Mouse (Mus musculus): Measurements from ENCODE around the gene Mrpl10. TPM values are rescaled to one million over a fixed set of nuclear protein-coding genes. Genes with fewer than 3 reads are reported as not detected.

Mrpl10 gene
- total and polyA plus RNA-seq, 2 experiments from 2014 or later, result 55.5 to 62.0 TPM

DNA sequence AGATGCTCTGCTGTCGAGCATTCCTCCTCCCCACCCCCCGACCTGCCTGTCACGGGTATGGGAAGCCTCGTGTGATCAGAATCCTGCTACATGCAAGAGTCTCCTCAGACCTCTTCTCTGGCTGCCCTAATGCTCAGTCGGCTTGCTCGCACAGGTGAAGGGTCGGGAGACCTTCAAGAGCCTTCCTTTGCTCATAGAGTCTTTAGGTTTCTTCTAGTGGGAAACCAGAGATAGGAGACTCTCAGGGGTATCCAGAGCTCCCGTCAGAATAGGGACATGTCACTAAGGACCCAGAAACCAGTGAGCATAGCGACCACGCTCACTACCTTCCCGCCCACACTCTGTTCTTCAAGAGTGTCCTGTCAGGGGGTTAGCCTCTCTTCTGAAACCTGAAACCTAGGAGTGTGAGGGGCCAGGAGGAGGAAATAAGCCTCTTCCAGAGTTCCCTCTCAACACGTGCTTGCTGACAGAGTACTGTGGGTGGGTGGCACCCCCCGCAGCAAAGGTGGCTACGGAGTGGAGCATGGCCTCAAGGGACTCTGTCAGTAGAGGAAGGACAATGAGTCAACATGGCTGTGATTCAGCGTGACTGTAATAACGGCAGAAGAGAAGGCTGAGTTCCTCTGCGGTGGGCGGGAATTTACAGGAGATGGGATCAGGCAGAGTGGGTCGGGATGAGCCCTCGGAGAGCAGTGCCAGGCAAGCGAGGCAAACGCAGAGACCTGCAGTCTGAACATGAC, 42.2 kb downstream of the Mrpl10 start:
- TF ChIP-seq CTCF (IDR thresholded peaks at IDR 0.05; ENCODE audit: low read depth), result no peak
- Histone ChIP-seq H3K36me3 (ENCODE audit: insufficient read depth) (no peaks in the 10 kb centered on the region), H3K9me3 (ENCODE audit: low read length) (no peaks in the 10 kb centered on the region), H3K9ac (no peak overlapping the region), H3K4me1 (ENCODE audit: insufficient read depth) (no peaks in the 10 kb centered on the region), H3K27ac (ENCODE audit: low read depth, low read length) (no peak overlapping the region), H3K27me3 (ENCODE audit: insufficient read depth, low read length) (no peaks in the 10 kb centered on the region), H3K4me2 (ENCODE audit: low read depth) (no peak overlapping the region), H3K4me3 (ENCODE audit: low read depth, low read length) (no peak overlapping the region)
- DNase-seq (no peak), ATAC-seq (no peak)
- 49% methylated on average over 22 of the region's 22 CpGs for whole genome bisulfite sequencing

DNA sequence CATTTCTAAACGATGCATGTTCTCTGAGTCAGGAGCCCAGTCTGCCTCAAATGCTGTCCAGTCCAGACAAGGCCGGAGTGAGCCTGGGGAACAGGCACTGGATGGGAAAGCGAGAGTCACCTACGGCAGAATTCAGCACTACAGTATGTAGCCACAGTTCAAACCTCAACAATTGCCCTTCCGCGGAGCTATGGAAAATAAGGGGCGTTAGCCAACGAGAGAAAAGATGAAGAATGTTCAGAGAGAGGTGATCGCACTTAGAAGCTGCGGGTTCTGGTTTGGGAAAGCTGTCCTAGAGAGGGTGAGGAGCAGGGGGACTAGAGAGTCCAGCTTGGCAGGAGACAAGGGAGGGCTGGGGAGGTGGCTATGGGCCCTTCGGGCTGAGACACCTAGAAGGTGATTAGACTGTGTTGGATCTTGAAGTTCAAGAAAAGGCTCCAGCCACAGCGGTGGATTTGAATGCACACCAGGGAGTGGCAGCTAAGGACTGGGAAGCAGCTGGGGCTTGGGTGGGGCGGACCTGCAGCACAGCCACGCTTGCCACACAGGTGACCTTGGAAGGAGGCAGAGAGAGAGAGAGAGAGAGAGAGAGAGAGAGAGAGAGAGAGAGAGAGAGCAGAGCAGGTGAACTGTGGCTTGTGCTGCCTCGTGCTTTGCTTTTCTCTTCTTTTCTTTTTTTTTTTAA, 43.6 kb downstream of the Mrpl10 start:
- Histone ChIP-seq H3K4me3 (ENCODE audit: low read depth, low read length) (no peak overlapping the region), H3K27ac (ENCODE audit: low read depth, low read length) (no peak overlapping the region), H3K9me3 (ENCODE audit: low read length) (no peaks in the 10 kb centered on the region), H3K9ac (no peak overlapping the region), H3K27me3 (ENCODE audit: insufficient read depth, low read length) (no peaks in the 10 kb centered on the region), H3K36me3 (ENCODE audit: insufficient read depth) (no peaks in the 10 kb centered on the region), H3K4me2 (ENCODE audit: low read depth) (no peak overlapping the region), H3K4me1 (ENCODE audit: insufficient read depth) (no peaks in the 10 kb centered on the region)
- ATAC-seq (no peak), DNase-seq (no peak)
- 84% methylated on average over 15 of the region's 15 CpGs for WGBS
- no peak for TF ChIP-seq CTCF (IDR thresholded peaks at IDR 0.05; ENCODE audit: low read depth)

DNA sequence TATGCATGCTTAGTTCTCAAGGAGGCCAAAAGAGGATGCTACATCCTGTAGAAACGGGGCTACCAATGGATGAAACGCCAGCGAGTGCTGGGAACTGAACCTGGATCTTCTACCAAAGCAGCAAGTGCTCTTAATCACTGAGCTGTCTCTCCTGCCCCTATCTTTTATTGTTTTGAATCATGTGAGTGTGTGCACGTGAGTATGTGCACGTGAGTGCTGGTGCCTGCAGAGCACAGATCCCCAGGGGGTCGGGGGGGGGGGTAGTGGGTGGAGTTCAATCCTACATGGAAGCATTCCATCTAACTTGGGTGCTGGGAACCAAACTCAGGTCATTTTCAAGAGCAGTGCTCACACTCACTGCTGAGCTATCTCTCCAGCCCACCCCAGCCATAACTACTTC, 45.0 kb downstream of the Mrpl10 start:
- DNase-seq (no peak), ATAC-seq (no peak)
- H3K36me3 ChIP-seq (ENCODE audit: insufficient read depth), result no peaks in the 10 kb centered on the region
- H3K4me2 ChIP-seq (ENCODE audit: low read depth), result no peak overlapping the region
- H3K27ac ChIP-seq (ENCODE audit: low read depth, low read length), result no peak overlapping the region
- WGBS, result 76% methylated on average over 6 of the region's 6 CpGs
- no peaks in the 10 kb centered on the region for H3K27me3 ChIP-seq (ENCODE audit: insufficient read depth, low read length)
- H3K4me3 ChIP-seq (ENCODE audit: low read depth, low read length), result no peak overlapping the region
- H3K9me3 ChIP-seq (ENCODE audit: low read length), result no peaks in the 10 kb centered on the region
- H3K4me1 ChIP-seq (ENCODE audit: insufficient read depth), result no peaks in the 10 kb centered on the region
- H3K9ac ChIP-seq, result no peak overlapping the region
- TF ChIP-seq CTCF (IDR thresholded peaks at IDR 0.05; ENCODE audit: low read depth), result no peak

DNA sequence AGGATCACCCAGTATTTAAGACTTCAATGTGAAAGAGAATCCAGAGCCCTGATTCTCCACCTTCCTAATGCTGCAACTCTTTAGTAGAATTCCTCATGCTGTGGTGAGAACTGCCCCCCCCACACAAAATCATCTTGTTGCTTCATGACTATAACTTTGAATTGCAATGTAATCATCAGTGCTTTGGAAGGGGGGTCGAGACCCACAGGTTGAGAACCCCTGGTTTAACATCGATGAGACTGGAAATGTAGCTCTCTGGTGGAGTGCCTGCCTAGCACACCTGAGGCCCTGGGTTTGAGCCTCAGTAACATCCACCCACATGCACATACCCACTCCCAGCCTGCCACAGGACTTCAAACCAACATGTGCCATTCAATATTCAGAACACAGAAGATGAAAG, 53.2 kb downstream of the Mrpl10 start:
- Histone ChIP-seq H3K4me3 (ENCODE audit: low read depth, low read length) (no peak overlapping the region), H3K27ac (ENCODE audit: low read depth, low read length) (no peak overlapping the region), H3K4me2 (ENCODE audit: low read depth) (no peak overlapping the region), H3K27me3 (ENCODE audit: insufficient read depth, low read length) (peaks cover 12% of the 10 kb centered on the region; the same call in 1 of the 2 replicates), H3K4me1 (ENCODE audit: insufficient read depth) (no peaks in the 10 kb centered on the region), H3K36me3 (ENCODE audit: insufficient read depth) (no peaks in the 10 kb centered on the region), H3K9ac (no peak overlapping the region), H3K9me3 (ENCODE audit: low read length) (no peaks in the 10 kb centered on the region)
- ATAC-seq, result no peak
- 71% methylated on average over 2 of the region's 2 CpGs for WGBS
- DNase-seq, result no peak
- TF ChIP-seq CTCF (IDR thresholded peaks at IDR 0.05; ENCODE audit: low read depth), result no peak

DNA sequence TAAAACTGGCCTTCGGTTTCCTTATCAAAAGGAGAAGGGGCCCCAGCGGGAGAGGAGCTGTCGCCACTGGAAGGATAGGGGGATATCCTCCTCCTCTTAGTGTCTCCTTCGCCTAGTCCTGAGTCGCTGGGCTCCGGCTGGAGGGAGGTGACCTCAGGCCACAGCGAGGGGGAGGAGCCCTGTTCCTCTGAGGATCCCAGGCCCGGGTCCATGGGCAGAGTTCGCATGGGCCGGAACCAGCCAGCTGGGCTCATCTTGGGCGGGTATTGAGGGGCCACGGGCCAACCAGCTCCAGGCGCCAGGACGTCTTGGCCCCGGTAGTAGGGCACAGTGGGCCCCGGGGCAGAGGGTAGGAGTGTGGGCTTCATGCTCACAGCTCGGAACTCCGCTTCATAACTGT, 57.4 kb downstream of the Mrpl10 start:
- H3K27ac ChIP-seq (ENCODE audit: low read depth, low read length), result no peak overlapping the region
- H3K36me3 ChIP-seq (ENCODE audit: insufficient read depth), result no peaks in the 10 kb centered on the region
- H3K27me3 ChIP-seq (ENCODE audit: insufficient read depth, low read length), result peaks cover 15% of the 10 kb centered on the region; the same call in 1 of the 2 replicates
- no peaks in the 10 kb centered on the region for H3K9me3 ChIP-seq (ENCODE audit: low read length)
- no peak overlapping the region for H3K9ac ChIP-seq
- TF ChIP-seq CTCF (IDR thresholded peaks at IDR 0.05; ENCODE audit: low read depth), result no peak
- DNase-seq (no peak), ATAC-seq (no peak)
- H3K4me1 ChIP-seq (ENCODE audit: insufficient read depth), result no peaks in the 10 kb centered on the region
- WGBS, result 24% methylated on average over 18 of the region's 18 CpGs
- H3K4me3 ChIP-seq (ENCODE audit: low read depth, low read length), result no peak overlapping the region
- no peak overlapping the region for H3K4me2 ChIP-seq (ENCODE audit: low read depth)

Small RNA genes lying within 50 kb of the gene (microRNA-seq; reads per million reads assigned to microRNA genes)
- gene Mir8103, result 0.77 to 1.1 reads per million in 2 experiments

Other genes starting within 250 kb of the Mrpl10 start
- gene Nfe2l1, start 211.6 kb upstream of the Mrpl10 start, total RNA-seq (2014; rRNA removed), result 46.5 and 57.4 TPM in 2 replicates
- gene Nfe2l1, start 211.6 kb upstream of the Mrpl10 start, polyA plus RNA-seq (2015; fragmentation: Nextera tagmentation; extraction: Ambion mirVana), result 47.3 and 62.4 TPM in 2 replicates
- 5.8 and 7.1 TPM in 2 replicates for gene Copz2, start 191.7 kb upstream of the Mrpl10 start, total RNA-seq (2014; rRNA removed)
- gene Copz2, start 191.7 kb upstream of the Mrpl10 start, polyA plus RNA-seq (2015; fragmentation: Nextera tagmentation; extraction: Ambion mirVana), result 14.8 and 14.9 TPM in 2 replicates
- gene Cdk5rap3, start 125.1 kb upstream of the Mrpl10 start, total RNA-seq (2014; rRNA removed), result 54.9 and 57.7 TPM in 2 replicates
- 86.4 and 88.8 TPM in 2 replicates for gene Cdk5rap3, start 125.1 kb upstream of the Mrpl10 start, polyA plus RNA-seq (2015; fragmentation: Nextera tagmentation; extraction: Ambion mirVana)
- not detected in 2 replicates for gene Prr15l, start 113.5 kb upstream of the Mrpl10 start, total RNA-seq (2014; rRNA removed)
- gene Prr15l, start 113.5 kb upstream of the Mrpl10 start, polyA plus RNA-seq (2015; fragmentation: Nextera tagmentation; extraction: Ambion mirVana), result 0.11 TPM in 1 of 2 replicates, not detected in the other
- gene Pnpo, start 97.6 kb upstream of the Mrpl10 start, total RNA-seq (2014; rRNA removed), result 26.2 and 30.3 TPM in 2 replicates
- gene Pnpo, start 97.6 kb upstream of the Mrpl10 start, polyA plus RNA-seq (2015; fragmentation: Nextera tagmentation; extraction: Ambion mirVana), result 28.1 and 33.1 TPM in 2 replicates
- gene Sp2, start 58.6 kb upstream of the Mrpl10 start, total RNA-seq (2014; rRNA removed), result 1.9 and 5.0 TPM in 2 replicates
- gene Sp2, start 58.6 kb upstream of the Mrpl10 start, polyA plus RNA-seq (2015; fragmentation: Nextera tagmentation; extraction: Ambion mirVana), result 13.5 and 14.8 TPM in 2 replicates
- gene Sp6, start 28.2 kb upstream of the Mrpl10 start, total RNA-seq (2014; rRNA removed), result 0.85 and 0.86 TPM in 2 replicates
- gene Sp6, start 28.2 kb upstream of the Mrpl10 start, polyA plus RNA-seq (2015; fragmentation: Nextera tagmentation; extraction: Ambion mirVana), result 0.35 and 0.75 TPM in 2 replicates
- 14.8 and 17.9 TPM in 2 replicates for gene Scrn2, start 11.6 kb upstream of the Mrpl10 start, total RNA-seq (2014; rRNA removed)
- gene Scrn2, start 11.6 kb upstream of the Mrpl10 start, polyA plus RNA-seq (2015; fragmentation: Nextera tagmentation; extraction: Ambion mirVana), result 10.2 and 11.3 TPM in 2 replicates
- 1.0 and 1.6 TPM in 2 replicates for gene Lrrc46, start 153 bp upstream of the Mrpl10 start, total RNA-seq (2014; rRNA removed)
- gene Lrrc46, start 153 bp upstream of the Mrpl10 start, polyA plus RNA-seq (2015; fragmentation: Nextera tagmentation; extraction: Ambion mirVana), result 4.9 and 5.8 TPM in 2 replicates
- 10.9 and 13.1 TPM in 2 replicates for gene Osbpl7, start 9.1 kb downstream of the Mrpl10 start, total RNA-seq (2014; rRNA removed)
- gene Osbpl7, start 9.1 kb downstream of the Mrpl10 start, polyA plus RNA-seq (2015; fragmentation: Nextera tagmentation; extraction: Ambion mirVana), result 7.4 and 8.3 TPM in 2 replicates
- gene Tbx21, start 73.8 kb downstream of the Mrpl10 start, total RNA-seq (2014; rRNA removed), result 1.6 and 1.7 TPM in 2 replicates
- gene Tbx21, start 73.8 kb downstream of the Mrpl10 start, polyA plus RNA-seq (2015; fragmentation: Nextera tagmentation; extraction: Ambion mirVana), result 2.2 and 2.9 TPM in 2 replicates
- gene Tbkbp1, start 109.9 kb downstream of the Mrpl10 start, total RNA-seq (2014; rRNA removed), result 35.8 and 36.4 TPM in 2 replicates
- 9.2 and 9.9 TPM in 2 replicates for gene Tbkbp1, start 109.9 kb downstream of the Mrpl10 start, polyA plus RNA-seq (2015; fragmentation: Nextera tagmentation; extraction: Ambion mirVana)
- gene Kpnb1, start 146.3 kb downstream of the Mrpl10 start, total RNA-seq (2014; rRNA removed), result 112 and 124 TPM in 2 replicates
- gene Kpnb1, start 146.3 kb downstream of the Mrpl10 start, polyA plus RNA-seq (2015; fragmentation: Nextera tagmentation; extraction: Ambion mirVana), result 19.2 and 24.6 TPM in 2 replicates
- 66.5 and 98.7 TPM in 2 replicates for gene Npepps, start 239.1 kb downstream of the Mrpl10 start, total RNA-seq (2014; rRNA removed)
- gene Npepps, start 239.1 kb downstream of the Mrpl10 start, polyA plus RNA-seq (2015; fragmentation: Nextera tagmentation; extraction: Ambion mirVana), result 62.5 and 92.1 TPM in 2 replicates